Mouse (Mus musculus) E14TG2a.4 (cell line): ENCODE data around the gene Tlk2.

Experiments used
- H3K27me3 ChIP-seq: 2 replicates; pipeline ENCODE4 v1.6.1; 2014; ENCODE audit warnings: low read length, control low read depth; ENCODE audit not compliant: insufficient read depth
- H3K36me3 ChIP-seq: 2 replicates; pipeline ENCODE4 v1.6.1; 2014; ENCODE audit warnings: low read length, control low read depth; ENCODE audit not compliant: insufficient read depth
- H3K4me1 ChIP-seq: replicated peaks from 2 replicates; pipeline ENCODE4 v1.6.1; 2014; ENCODE audit warnings: low read depth, low read length, control low read depth
- H3K4me3 ChIP-seq: replicated peaks from 2 replicates; pipeline ENCODE4 v1.5.1; 2014; ENCODE audit warnings: mild to moderate bottlenecking, low read length
- H3K9me3 ChIP-seq: 2 replicates; pipeline ENCODE4 v1.6.1; 2014; ENCODE audit warnings: low read length, control low read depth
- CTCF ChIP-seq: conservative IDR thresholded peaks from 2 replicates; pipeline ENCODE4 v1.5.1; 2014; ENCODE audit warnings: low read length
- NANOG ChIP-seq: IDR thresholded peaks from 2 replicates; pipeline ENCODE4 v1.6.1; 2014; ENCODE audit warnings: borderline replicate concordance, low read length, mixed read lengths
- POU5F1 ChIP-seq: IDR thresholded peaks from 2 replicates; pipeline ENCODE4 v1.6.1; 2014; ENCODE audit warnings: low read length, borderline replicate concordance

Tlk2 gene

GRCm38 (mm10) chr11:105310197-105310596, 131.6 kb downstream of the Tlk2 start:
- H3K4me3 ChIP-seq: no peak overlapping the region
- TF ChIP-seq POU5F1 (no peak), CTCF (no peak), NANOG (no peak)
- peaks cover 24% of the 10 kb centered on the region for H3K4me1 ChIP-seq
- peaks cover 9% of the 10 kb centered on the region for H3K27me3 ChIP-seq
- no peaks in the 10 kb centered on the region for H3K36me3 ChIP-seq
- H3K9me3 ChIP-seq: no peaks in the 10 kb centered on the region

DNA sequence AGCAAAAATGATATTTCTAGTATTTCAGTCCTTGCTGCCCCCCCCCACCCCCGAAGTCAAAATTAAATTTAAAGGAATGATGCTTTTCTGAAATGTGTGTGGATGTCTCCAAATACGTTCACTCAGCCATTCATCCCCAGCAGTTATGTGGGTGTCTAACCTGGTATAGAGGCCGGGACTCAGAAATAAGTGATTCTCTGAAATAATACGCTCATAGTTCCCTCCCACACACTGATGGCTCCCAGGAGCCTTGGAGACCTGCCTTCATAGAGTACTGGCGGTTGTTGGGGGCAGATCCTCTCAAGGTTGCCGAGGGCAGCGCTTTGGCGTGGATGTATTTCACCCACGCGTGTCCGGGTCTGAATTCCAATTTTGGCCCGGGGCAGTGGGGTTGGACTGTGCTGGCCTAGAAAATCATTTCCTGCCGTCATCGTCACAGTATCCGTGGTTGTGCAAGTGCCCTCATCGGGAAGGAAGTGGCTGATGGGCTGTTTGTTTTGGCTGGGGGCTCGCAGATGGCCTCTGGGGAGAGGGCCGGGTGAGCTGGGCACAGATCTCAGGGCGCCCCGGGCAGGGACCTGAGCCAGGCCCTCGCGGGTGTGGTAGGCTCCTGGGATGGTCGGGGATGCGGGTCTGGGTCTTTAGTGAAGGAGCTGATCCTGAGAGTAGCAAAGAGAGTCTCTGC, 132.8 kb downstream of the Tlk2 start:
- TF ChIP-seq NANOG (no peak), CTCF (no peak), POU5F1 (no peak)
- Histone ChIP-seq H3K36me3 (no peaks in the 10 kb centered on the region), H3K9me3 (no peaks in the 10 kb centered on the region), H3K4me3 (no peak overlapping the region), H3K27me3 (peaks cover 13% of the 10 kb centered on the region), H3K4me1 (peaks cover 28% of the 10 kb centered on the region)

GRCm38 (mm10) chr11:105312311-105312942, 133.8 kb downstream of the Tlk2 start:
- H3K27me3 ChIP-seq: peaks cover 13% of the 10 kb centered on the region
- no peaks in the 10 kb centered on the region for H3K9me3 ChIP-seq
- H3K36me3 ChIP-seq: no peaks in the 10 kb centered on the region
- TF ChIP-seq NANOG (no peak), CTCF (no peak), POU5F1 (no peak)
- peaks cover 28% of the 10 kb centered on the region for H3K4me1 ChIP-seq
- no peak overlapping the region for H3K4me3 ChIP-seq

DNA sequence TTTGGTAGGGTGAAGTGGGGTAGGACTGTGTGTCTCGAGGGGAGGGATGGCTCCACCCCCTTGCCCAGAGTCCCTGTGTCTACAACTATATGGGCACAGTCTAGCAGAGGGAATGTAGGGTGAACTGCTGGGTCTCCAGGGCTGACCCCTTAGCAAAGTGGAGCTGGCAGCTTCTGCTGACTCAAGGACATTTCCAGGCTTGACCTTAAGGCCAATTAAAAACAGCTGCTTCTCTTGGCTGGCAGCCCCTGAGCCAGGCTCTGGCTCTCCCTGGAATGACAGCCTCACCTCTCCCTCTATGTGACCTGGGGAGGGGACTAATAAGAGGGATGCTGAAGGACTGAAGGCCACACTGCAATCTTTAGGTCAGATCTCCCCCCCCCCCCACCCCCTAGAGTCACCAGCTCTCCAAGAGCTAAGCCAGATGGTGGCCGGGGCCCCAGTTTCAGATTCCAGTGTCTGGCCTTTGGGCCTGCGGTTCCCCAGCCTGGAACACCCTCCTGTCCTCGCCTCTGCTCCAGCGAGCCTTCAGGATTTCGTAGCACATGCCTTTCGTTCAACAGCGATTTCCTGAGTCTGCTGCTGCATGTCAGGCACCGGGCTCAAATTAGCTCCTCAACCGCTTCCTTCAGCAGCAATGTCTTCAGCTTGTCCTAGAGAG, 134.5 kb downstream of the Tlk2 start:
- H3K36me3 ChIP-seq: no peaks in the 10 kb centered on the region
- peaks cover 28% of the 10 kb centered on the region for H3K4me1 ChIP-seq
- H3K27me3 ChIP-seq: peaks cover 13% of the 10 kb centered on the region
- H3K4me3 ChIP-seq: no peak overlapping the region
- TF ChIP-seq NANOG (no peak), POU5F1 (no peak), CTCF (no peak)
- no peaks in the 10 kb centered on the region for H3K9me3 ChIP-seq

DNA sequence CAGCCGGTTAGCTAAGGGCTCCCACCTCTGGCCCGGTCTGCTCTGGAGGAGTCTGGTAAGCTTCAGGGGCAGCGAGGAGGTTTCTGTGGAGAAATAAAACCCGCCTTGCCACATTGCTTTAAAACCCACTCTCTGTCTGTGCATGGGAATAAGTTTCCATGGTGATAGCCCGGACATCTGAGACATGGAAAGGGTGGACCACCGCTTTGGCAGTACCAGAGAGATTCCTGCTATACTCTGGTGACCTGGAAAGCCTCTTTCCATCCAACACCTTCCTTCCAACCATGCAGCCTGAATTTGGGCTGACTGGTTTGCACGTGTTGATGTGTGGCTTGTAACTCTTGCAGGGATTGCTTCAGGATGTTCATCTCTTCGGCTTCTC, 135.0 kb downstream of the Tlk2 start:
- Histone ChIP-seq H3K9me3 (no peaks in the 10 kb centered on the region), H3K36me3 (no peaks in the 10 kb centered on the region), H3K4me3 (no peak overlapping the region), H3K27me3 (peaks cover 13% of the 10 kb centered on the region), H3K4me1 (peaks cover 28% of the 10 kb centered on the region)
- no peak for TF ChIP-seq NANOG
- no peak for TF ChIP-seq POU5F1
- TF ChIP-seq CTCF: no peak

DNA sequence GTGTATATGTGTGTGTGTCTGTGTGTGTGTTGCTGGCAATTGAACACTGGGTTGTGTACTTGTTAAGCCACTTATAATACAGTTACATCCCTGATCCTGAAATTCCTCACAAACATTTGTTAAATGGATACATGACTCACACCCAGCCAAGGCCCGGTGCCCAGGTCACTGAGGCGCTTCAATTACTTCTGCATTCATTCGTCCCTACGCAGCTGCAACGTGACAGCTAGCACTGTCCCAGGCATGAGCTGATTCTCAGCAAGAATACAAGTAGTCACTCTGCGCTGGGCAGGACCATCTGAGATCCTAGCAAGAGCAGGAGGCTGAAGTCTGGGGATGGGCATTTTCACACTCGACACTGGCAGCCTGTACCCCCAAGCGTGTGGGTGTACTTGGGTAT, 136.7 kb downstream of the Tlk2 start:
- Histone ChIP-seq H3K9me3 (no peaks in the 10 kb centered on the region), H3K4me3 (no peak overlapping the region), H3K36me3 (no peaks in the 10 kb centered on the region), H3K27me3 (peaks cover 13% of the 10 kb centered on the region), H3K4me1 (peaks cover 28% of the 10 kb centered on the region)
- no peak for TF ChIP-seq CTCF
- TF ChIP-seq NANOG: no peak
- TF ChIP-seq POU5F1: no peak

DNA sequence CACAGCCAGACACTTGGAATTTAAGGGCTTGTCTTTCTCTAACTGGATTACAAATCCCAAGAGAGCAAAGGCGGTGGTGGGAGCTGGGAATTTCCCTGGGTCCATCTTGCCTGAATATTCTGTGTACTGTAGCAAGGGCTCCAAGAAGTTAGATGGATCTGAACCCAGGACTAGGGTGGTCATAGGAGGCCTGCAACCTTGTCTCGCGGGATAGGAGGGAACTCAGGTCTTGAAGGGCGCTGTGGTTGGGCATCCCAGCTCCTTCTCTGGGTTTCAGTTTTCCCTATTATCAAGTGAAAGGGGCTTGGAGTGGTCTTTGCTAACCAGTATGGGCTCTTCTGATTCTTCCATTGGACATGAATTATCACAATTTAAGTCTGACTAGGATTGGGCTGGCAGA, 137.5 kb downstream of the Tlk2 start:
- TF ChIP-seq NANOG (no peak), CTCF (no peak), POU5F1 (no peak)
- no peaks in the 10 kb centered on the region for H3K36me3 ChIP-seq
- H3K4me3 ChIP-seq: no peak overlapping the region
- H3K4me1 ChIP-seq: peaks cover 28% of the 10 kb centered on the region
- H3K27me3 ChIP-seq: peaks cover 13% of the 10 kb centered on the region
- H3K9me3 ChIP-seq: no peaks in the 10 kb centered on the region

DNA sequence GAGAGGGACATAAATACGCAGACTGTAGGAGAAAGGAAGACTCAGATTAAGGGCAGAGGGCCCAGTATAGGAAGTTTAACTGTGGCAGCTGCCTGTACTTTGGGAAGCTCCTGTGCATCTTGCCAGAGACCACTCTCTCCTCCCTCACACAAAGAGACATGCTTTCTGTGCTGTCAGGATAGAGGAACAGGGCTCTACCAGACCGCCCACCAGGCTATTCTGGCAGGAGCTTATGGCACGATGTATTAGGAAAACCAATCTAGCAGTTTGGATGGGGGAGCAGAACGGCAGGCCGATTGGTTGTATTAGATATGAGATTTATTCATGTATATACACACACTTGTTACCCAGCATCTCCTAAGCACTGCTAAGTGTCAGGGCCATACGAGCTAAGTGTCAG, 139.2 kb downstream of the Tlk2 start:
- TF ChIP-seq NANOG: no peak
- no peak for TF ChIP-seq POU5F1
- TF ChIP-seq CTCF: no peak
- Histone ChIP-seq H3K36me3 (no peaks in the 10 kb centered on the region), H3K27me3 (peaks cover 9% of the 10 kb centered on the region; the same call in 1 of the 2 replicates)

DNA sequence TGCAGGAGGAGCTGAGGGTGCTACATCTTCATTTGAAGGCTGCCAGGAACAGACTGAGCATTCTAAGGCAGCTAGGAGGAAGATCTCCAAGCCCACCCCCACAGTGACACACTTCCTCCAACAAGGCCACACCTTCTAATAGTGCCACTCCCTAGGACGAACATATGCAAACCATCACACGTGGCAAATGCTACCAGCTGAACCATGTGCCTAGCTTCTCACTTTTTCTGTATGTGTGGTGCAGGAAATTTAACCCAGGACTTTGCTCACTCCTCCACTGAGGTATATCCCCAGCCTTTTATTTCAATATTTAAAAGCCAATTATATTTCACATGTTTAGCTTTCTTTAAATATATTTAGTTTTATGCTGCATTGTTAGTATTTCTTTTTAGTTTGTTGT, 142.5 kb downstream of the Tlk2 start:
- H3K36me3 ChIP-seq: no peaks in the 10 kb centered on the region
- no peaks in the 10 kb centered on the region for H3K9me3 ChIP-seq
- no peak for TF ChIP-seq CTCF
- no peak for TF ChIP-seq NANOG
- no peak for TF ChIP-seq POU5F1
- H3K4me3 ChIP-seq: no peak overlapping the region
- no peaks in the 10 kb centered on the region; the same call in 1 of the 2 replicates for H3K4me1 ChIP-seq
- H3K27me3 ChIP-seq: 0 out of 2 replicates have a peak, but pooled peaks cover under 1% of the 10 kb centered on the region

More for the DNA sequence above, 139.2 kb downstream of the Tlk2 start:
- H3K9me3 ChIP-seq: no peaks in the 10 kb centered on the region
- peaks cover 16% of the 10 kb centered on the region for H3K4me1 ChIP-seq
- H3K4me3 ChIP-seq: no peak overlapping the region
